Mouse (Mus musculus) embryonic stem cell, embryonic (primary cell): ENCODE data around the gene Ptprn2.

Experiments used
- CTCF ChIA-PET, 4 experiments: fragments of 300-600 bp in 2 of 4; fragments of 350-600 bp in 2 of 4; sonication (Branson Sonifier 250); formaldehyde crosslinking; loops; one replicate each; lab custom pipeline; 2022; ENCODE audit warnings: inconsistent platforms in 2 of 4; lab: Charles Lee
- POLR2A ChIA-PET, 4 experiments: fragments of 300-600 bp in 2 of 4; fragments of 350-600 bp in 2 of 4; sonication (Branson Sonifier 250); formaldehyde crosslinking; loops; one replicate each; lab custom pipeline; 2022; ENCODE audit warnings: antibody characterized with exemption in 4 of 4, inconsistent platforms in 1 of 4; lab: Charles Lee

The Ptprn2 gene

DNA sequence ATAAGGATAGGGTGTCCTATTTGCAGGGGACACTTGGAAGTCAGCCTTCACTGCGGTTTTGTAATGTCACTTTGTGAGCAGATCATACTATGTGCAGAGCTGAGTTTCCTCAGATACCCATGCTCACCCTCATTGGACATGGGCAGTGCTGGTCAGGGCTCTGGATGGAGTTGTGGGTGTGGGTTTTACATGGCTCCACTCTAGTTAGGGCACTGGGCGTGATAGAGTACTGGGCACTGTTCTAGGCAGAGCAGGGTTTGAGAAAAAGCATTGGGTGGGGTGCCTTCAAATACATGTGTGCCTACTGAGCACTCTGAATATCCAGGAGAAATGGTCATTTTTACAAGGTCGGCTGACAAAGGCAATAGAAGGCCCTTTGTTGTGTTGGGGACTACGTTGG, 175.5 kb downstream of the Ptprn2 start:
- ChIA-PET CTCF (no interaction called here), POLR2A (no interaction called here)

DNA sequence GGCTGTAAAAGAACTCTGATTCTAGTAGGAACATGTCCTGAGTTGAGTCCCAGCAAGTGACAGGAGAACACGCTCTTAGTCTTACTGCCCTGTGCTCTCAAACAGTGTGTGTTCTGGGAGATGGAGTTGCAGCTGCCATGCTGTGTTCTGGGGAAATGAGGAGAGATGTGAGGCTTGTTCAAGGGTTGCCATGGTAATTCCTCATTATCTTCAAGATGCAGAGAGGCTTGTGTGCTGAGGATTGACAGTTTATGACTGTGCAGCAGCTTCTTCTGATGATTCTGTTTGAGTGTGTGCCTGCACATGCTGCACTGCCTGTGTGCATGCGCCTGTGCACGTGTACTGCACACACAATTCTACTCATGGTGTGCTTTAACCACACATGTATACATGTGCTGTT, 192.2 kb downstream of the Ptprn2 start:
- ChIA-PET POLR2A (interaction anchor here in 2 of 4 experiments (0.7 to 1.1 kb wide), 2 partner anchors 9 to 32 kb away, joined by 3 read pairs; no protein-coding TSS in a partner anchor), CTCF (no interaction called here)

DNA sequence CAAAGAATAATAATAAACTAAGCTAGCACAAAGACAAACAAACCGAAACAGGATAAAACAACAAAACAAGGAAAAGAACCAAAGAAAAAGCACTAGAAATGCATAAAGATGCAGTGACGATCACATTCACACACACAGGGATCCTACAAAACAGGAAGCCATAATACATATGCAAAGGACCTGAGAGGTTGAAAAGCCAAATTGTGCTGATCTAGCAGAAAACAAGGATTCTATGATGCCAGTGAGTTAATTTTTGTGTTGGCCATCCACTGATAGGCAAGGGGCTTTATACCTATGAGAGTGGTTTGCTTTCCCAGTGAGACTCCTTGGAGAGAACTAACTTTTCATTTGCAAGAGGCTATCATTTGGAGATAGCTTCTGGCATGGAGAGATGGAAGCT, 204.3 kb downstream of the Ptprn2 start:
- ChIA-PET CTCF (no interaction called here), POLR2A (no interaction called here)

DNA sequence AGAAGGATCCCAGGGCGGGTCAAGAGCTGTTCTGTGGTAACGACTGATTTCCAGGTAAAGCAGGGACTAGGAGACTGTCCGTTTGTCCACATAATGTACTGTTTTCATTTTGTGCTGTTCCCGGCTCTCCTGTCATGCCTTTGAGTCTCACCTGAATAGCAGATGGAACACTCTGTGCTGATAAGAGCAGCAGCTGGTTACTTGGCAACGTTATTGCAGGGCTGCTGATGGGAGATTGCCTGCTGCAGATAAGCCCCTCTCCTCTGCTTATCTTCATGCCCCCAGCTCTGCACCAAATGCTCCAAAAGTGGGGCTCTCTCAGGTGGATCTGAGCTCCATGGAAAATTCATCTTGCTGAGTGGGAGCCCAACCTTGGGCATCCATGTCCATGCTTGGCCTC, 224.0 kb downstream of the Ptprn2 start:
- CTCF ChIA-PET = no interaction called here
- POLR2A ChIA-PET = interaction anchor here in 1 of 4 experiments (1.0 kb wide), 1 partner anchor 32 kb away, joined by 3 read pairs; no protein-coding TSS in a partner anchor

DNA sequence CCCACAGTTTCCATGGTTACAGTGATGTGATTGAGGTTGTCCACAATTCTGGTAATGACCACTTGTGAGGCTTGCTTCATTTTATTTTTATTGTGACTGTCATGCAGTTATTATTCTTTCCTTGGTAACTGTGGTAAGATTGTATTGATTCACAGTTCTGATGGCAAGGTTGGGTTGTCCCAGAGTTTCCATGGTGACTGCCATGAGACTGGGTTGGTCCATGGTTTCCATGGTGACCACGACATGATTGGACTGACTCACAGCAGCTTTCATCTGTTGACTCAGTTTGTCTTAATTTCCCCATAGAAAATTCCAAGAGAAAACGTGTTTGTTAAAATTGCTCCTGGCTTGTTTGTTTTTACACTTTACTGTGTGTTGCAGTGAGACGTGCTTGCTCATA, 225.2 kb downstream of the Ptprn2 start:
- ChIA-PET POLR2A (no interaction called here), CTCF (interaction anchor here in 1 of 4 experiments (0.5 kb wide), 1 partner anchor 126 kb away, joined by 3 read pairs; no protein-coding TSS in a partner anchor)

DNA sequence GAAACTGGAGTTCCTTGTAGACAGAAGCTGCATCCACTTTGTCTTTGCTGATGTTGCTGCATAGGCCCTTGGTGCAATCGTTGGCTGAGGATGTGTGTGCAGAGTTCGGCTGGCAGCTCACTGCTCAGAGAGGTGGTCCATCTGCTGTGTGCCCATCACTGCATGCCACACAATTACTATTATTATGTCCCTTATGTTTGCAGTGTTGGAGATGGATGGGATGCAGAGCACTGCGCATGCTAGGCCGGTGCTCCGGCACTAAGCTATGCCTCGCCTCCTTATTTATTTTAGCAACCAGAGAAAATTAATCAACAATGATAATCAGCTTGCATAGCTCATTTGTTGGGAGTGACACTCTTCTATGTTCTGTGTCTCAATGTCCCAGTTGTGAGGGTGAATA, 225.6 kb downstream of the Ptprn2 start:
- CTCF ChIA-PET = interaction anchor here in 1 of 4 experiments (0.5 kb wide), 1 partner anchor 126 kb away, joined by 3 read pairs; no protein-coding TSS in a partner anchor

DNA sequence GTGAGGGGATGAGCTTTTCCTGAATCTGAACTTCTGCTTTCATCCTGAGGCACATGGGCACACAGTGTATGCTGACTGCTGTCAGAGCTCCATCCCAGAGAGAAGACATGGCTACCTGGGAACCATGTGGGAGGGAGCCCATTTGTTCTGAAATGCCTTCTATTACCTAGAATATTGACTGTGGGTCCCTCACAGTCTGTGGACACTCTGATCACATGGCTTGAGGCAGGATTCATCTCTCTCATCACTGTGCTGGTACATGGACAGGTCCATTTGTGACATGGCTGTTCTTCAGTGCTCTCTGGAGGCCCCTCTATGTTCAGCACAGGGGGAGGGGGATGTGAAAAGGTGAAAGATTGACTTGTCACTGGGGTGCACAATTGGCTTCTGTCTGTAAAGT, 227.6 kb downstream of the Ptprn2 start:
- POLR2A ChIA-PET = no interaction called here
- CTCF ChIA-PET = no interaction called here

More for the DNA sequence above, 225.6 kb downstream of the Ptprn2 start:
- POLR2A ChIA-PET = no interaction called here

DNA sequence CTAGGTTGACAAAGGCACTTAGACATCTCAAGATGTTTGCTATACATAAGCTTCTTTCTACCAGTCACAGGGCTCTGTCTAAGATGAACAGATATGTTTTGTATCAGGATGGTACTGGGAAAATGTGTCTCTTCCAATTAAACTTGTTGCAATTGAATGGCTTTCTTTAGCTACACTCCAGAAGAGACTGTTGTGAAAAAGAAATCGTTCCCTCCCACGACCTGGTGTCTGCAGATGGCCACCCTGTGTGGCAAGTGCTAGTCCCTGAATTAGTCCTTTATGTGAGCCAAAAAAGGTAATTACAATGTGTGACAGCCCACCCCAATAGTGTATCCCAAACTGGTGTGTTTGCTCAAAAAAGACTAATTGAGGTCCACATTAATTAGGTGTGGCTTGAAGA, 235.5 kb downstream of the Ptprn2 start:
- POLR2A ChIA-PET = interaction anchor here in 1 of 4 experiments (0.9 kb wide), 1 partner anchor 227 kb away, joined by 6 read pairs; no protein-coding TSS in a partner anchor

DNA sequence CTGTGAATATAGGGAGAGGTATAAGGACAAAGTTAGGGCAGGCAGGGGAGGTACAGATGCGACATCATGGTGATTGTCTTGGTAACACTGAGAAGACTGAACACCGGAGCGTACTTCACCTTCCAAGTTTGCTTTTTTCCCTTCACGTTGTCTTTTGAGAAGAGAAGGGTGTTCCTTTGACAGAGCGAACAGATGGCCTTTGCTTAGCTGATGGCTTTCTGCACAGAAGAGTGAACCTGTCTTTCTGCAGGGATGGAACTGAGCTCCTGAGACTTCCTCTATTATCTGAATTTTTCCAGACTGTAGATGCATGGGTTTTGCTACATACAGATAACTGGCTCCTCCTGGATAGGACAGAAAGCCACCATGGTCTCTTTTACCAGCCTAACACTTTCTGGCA, 254.6 kb downstream of the Ptprn2 start:
- POLR2A ChIA-PET = no interaction called here
- CTCF ChIA-PET = no interaction called here

More for the DNA sequence above, 235.5 kb downstream of the Ptprn2 start:
- CTCF ChIA-PET = no interaction called here

DNA sequence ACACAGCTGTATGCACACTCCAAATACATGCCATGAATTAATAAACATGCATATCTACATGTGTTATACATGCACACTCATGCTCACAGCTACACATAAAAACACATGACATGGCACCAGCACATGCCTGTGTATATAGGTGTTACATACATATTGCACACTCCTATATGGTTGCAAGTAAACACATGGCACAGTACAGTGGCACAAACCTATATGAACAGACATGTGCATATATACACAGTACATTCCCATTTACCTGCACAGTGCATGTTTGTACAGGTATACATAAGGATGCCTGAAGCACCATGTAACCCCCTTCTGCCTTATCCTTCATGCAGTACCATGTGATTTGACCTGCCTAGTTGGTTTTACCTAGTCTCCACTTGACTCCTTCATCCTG, 255.8 kb downstream of the Ptprn2 start:
- ChIA-PET CTCF (no interaction called here), POLR2A (no interaction called here)

DNA sequence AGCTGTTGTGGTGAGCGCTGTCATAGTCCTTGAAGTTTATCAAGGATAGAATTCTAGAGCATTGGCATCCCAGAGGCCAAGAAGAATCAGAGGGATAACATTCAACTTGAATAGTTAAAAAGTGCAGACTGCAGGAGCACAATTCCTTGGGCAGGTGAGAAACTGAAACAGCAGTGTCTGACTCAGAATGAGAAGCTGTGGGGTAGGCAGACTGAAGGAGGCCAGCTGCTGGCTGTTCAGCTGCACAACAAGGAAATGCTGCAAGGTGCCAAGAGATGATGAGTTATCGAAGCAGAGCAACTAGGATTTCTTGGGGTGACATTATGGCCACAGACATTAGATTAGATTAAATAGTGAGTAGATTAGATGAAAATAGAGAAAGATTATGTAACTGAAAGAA, 260.9 kb downstream of the Ptprn2 start:
- CTCF ChIA-PET = no interaction called here
- POLR2A ChIA-PET = no interaction called here

DNA sequence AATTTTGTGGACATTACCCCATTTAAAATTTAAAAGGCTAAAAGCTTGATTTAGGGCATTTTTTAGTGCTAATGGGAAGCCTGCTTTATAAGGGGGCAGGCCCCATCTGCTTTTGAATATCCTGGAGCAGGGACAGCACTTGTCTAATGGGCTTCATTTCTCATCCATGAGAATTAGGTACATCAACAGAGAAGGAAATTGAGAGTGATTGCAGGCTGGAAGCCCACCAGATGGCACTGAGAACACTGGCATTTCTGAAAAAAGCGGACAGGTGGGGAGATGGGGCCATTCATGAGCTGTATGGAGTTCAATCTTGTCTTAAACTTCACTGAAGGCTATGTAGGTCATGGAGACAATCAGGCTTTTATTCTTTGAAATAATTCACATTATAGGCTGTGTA, 267.3 kb downstream of the Ptprn2 start:
- ChIA-PET POLR2A (interaction anchor here in 1 of 4 experiments (1.1 kb wide), 1 partner anchor 757 kb away, joined by 4 read pairs; no protein-coding TSS in a partner anchor), CTCF (interaction anchor here in 1 of 4 experiments (0.6 kb wide), 1 partner anchor 351 kb away, joined by 3 read pairs; no protein-coding TSS in a partner anchor)

DNA sequence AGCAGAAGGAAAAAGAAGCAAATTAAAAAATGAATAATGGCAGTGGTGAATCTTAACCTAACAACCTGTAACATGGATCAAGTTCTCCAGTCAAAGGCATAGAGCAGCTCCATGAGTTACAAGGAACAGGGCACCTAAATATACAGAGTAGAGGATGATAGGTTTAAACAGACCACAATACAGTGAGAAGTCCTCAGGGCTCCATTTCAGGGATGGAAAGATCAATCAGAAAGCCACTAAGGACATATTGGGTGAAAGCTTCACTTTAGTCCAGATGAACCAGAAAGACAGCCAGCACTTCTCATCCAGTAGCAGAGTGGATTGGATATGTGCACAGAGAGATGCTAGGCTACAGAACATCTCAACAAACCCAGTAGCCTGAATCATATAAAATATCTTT, 278.4 kb downstream of the Ptprn2 start:
- POLR2A ChIA-PET = no interaction called here
- CTCF ChIA-PET = no interaction called here

DNA sequence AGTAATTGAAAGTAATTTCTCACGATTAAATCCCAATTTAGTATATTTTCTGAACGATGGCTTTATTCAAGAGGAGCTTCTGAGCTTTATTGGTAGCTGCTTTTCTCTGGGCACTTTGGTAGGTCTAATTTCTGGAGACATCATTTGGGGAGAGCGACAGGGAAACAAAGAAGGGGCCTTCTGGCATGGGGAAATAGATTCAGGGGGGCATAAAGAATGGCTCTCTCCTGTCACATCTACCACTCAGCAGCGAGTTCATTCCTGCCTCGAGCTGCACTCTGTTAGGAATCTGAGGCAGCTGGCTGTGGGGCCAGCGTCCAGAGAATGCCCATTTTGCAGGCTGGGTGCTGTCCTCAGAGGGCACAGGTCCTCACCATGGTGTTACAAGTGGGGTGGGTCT, 285.4 kb downstream of the Ptprn2 start:
- POLR2A ChIA-PET = no interaction called here
- CTCF ChIA-PET = no interaction called here

DNA sequence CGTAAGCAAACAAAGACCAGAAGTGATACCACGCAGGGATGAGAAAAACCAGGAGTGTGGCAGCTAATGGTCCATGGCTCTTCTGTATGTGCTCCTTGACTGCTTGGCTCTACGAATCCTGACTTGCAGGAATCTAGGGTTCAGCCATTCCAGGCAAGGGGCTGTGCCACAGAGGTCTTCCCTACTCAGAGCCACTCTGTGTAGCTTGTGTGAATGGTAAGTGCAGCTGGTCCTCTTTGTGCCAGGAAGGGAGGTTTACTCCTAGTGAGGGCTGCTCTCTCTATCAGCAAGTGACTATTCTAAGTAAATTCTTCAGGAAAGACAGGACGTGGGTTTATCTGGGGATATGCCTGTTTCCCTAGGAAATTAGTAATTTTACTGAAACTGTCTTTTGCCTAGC, 286.0 kb downstream of the Ptprn2 start:
- CTCF ChIA-PET = no interaction called here
- POLR2A ChIA-PET = no interaction called here

DNA sequence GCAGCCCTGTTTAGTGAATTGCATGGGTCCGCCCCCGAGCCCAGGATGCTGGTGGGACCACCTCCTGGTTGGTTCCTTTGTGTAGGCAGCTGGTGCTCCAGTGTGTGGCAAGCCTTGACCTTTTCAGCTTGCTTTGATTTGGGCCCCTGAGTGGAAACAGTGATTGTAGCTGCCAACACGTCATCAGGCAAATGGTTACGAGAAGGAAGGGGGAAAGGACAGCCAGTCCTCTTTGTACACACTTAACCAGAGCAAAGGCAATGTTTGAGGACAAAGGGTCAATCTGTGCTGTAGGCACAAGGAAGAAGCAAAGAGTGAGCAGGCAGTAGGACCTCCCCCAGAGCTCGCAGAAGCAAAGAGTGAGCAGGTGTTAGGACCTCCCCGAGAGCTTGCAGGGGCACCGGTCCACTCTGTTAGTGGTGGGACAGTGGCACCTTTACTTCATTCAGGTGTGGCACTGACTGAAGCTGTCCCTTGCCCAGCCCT, 286.6 kb downstream of the Ptprn2 start:
- POLR2A ChIA-PET = no interaction called here
- CTCF ChIA-PET = no interaction called here

DNA sequence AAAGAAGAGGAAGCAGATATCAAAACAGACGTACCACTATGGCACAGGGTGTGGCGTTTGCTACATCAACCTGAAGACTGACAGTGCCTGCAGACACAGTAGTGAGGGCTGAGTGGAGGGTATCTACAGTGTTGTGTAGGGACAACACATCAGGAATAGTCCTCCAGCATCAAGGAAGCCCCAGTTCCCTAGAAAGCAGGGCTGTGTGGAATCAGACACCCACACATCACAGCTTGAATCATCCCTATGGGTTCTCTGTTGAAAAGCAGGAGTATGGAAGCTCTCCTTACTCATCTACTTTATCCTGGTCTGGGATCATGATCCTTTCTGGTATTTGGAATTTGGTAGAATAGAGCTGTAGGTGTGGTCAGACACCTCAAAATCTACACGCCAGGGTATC, 287.8 kb downstream of the Ptprn2 start:
- ChIA-PET CTCF (no interaction called here), POLR2A (no interaction called here)

DNA sequence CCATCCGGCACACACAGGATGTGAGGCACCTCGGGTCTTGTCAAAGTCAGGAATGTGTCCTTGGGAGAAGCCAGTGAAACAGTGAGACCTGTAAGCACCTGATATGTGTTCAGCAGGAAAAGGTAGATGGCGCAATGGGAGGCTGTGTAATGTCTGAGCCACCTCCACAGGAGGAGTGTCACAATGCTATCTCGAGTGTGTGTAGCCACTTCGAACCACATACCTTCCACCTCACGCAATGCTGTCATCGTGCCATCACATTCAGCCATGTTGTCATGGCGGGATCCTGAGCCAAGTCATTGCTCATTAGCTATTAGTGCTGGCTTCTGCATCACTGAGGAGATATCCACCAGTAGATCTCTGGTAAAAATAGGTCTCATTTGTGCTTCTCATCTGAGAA, 290.9 kb downstream of the Ptprn2 start:
- CTCF ChIA-PET = no interaction called here
- POLR2A ChIA-PET = no interaction called here

DNA sequence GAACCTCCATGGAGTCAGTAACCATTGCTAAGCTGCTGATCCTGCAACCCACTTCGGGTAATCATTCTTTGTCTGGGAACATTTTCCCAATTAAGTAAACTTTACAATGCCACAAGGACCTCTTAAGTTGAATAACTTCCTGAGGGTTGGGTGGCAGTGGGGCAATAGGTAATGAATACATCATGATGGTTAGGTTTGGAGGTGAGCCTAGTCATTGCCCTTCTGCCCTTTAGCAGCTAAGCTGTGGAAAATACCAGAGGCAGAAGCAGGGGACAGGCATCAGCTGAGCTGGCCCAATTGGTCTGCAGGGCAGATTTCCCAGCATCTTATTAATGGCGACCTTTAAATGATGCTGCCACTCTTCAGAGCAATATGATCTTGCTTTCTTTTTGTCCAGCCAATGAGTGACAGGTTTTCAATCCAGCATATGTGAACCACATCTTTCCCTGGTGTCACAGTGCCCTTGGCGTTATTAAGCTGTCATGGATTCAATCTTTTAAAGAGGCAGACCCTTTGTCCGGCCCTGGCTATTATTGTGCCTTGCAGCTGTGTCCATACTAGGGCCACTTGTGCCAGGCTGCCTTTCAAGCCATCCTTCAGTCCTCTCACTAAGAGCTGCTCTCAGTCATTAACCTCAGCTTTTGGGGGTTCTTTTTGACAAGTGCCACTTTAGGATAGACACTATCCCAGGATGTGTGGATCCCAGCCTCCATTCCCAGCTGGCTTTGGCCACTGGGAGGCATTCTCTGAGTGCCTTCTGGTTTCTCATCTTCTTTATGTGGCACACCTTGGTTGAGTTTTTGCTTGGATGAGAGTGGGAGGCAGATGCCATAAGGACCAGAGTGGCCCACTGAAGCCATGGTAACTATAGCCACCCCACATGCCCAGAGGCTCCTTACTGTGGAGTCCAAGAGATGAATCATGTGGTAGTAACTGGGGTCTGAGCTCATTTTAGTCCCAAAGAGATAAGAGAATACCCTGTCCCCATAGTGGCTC, 292.9 kb downstream of the Ptprn2 start:
- ChIA-PET POLR2A (no interaction called here), CTCF (no interaction called here)

DNA sequence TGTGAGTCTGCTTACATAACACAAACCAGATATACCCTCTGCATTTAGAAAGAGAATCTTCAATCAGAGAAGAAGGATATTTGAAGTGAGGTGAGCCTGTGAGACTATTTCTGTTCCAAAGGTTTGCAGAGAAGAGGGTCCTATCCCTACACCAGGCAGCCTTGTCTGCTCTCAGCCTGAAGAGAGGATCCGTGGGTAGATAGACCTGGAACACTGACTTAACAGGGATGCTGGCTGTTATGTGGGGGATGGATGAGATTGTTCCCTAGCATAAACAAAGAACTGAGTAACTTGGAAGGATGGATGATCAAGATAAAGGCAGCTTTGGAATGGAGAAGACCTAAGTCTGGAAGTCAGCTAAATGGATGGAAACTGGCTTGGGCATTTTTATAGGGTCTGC, 294.9 kb downstream of the Ptprn2 start:
- CTCF ChIA-PET = no interaction called here
- POLR2A ChIA-PET = no interaction called here
